Mouse (Mus musculus): Measurements from ENCODE around the gene Cox5a.

Gene Cox5a

DNA sequence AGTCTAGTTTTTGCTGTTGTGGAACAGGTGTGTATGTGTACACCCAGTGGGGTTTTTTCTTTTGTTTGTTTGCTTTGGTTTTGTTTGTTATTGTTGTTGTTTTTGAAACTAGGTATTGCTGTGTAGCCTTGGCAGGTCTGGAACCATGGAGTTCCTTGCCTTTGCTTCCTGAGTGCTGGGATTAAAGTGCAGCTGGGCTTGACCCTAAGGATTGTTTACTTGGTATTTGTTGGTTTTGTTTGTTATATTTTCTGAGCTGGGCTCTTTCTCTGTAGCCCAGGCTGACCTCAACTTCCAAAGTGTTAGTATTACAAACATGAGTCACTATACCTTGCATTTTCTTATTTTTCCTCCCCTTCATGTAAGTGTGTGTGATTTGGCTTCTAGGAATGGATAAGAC is 5.4 kb downstream of the Cox5a start:
- no peak for DNase-seq

DNA sequence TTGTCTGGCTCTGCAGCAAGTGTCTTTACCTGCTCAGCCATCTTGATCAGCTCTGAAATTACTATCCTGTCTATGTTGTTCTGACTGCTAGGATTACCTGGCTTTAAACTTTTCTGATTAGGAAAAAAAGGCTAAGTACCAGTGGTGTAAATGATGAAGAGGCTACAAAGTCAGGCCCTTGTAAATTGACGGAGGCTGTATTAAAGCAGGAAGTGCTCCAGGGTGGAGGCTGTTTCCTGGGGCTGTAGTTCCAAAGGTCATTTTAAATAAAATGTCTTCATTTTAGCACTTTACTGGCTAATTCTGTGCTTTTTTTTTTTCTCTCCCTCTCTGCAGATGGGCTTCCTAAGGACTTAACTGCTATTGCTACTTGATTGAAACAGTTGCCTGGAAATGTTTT is 10.9 kb downstream of the Cox5a start:
- DNase-seq: no peak

DNA sequence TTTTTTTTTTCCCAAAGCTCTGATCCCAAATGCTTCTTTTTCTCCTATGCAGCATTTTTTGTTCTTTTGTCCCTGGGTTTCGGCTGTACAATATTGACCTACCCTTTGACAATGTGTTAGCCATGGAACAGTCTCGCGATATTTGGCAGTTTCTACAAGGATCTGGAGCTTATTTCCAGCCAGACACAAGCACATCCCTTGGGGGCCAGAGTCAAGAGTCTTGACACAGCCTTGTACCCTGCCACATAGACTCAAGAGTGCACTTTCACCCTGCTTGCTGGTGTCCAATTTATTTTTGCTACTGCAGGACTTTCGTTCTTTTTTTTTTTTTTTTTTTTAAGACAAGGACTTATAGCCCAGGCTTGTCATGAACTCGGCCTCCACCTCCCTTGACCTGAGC is 15.3 kb downstream of the Cox5a start:
- no peak for DNase-seq

DNA sequence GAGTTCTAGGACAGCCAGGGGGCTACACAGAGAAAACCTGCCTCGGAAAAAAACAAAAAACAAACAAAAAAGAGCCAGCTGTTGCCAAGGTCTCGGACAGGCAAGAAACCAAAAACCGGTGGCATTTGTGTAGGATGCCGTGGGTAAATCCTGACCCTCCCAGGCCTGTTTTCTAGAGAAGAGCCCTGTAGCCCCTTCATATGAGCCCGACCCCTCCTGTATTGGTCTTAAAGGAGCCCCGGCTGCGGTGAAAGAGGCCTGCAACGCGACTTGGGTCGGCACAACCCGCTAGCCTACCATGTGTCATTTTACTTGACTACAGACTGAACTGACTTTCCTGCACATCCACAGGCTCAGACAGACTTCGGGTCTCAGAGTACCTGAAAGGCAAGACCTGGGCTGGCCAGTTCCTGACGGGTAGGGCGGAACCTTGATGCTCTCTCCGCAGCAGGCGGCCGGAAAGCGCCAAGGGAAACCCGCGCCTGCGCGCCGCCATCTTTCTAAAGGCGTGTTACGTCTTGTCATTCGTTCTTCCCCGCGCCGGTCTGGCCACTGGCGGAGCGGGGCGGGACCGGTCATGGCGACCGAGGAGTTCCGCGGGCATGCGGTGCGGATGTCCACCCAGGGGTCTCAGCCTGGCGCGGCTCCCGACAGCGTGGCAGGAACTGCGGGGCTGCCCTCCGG is 16.1 kb downstream of the Cox5a start, which contains the start of gene Fam219b:
Fam219b (plus strand) TSS at position 485 of the 684 bp plus-strand sequence.
- DNase-seq: peak; percentile 96 to 97

DNA sequence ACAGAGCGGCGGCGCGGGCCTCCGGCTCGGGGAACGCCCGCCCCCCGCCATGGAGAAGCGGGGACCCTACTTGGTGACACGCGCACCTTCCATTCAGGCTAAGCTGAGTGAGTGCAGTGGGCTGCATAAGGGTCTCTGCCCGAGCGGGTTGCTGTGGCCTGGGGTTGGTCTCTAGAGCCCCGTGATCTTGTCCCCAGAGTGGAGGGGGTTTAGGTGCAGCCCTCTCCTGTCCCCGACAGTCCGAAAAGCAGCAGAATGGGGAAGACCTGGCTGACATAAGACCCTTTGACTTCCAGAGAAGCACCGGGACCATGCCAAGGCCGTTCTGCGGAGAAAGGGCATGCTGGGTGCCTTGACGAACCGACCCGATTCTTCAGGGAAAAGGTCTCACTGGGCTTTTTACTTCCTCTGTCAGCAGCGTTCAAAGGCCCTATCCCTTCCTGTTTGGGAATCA is 16.7 kb downstream of the Cox5a start:
- DNase-seq: no peak

DNA sequence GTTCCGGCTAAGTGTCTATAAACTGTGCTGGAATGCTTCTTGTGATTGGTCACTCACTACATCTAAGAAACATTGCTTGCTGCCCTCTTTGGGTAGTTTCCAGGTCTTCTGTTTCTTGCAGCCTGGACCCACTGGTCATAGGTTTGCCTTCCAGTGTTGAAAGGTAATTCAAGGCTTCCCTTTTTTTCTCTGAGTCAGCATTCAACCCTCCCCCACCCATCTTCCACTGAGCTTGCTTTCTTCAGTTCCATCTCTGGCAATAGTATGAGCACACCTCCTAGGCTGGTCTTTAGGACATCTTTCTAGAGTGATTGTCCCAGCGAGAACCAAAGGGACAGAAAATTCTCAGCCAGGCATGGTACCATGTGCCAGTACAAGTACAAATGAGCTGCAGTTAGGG is 18.5 kb downstream of the Cox5a start:
- no peak for DNase-seq

DNA sequence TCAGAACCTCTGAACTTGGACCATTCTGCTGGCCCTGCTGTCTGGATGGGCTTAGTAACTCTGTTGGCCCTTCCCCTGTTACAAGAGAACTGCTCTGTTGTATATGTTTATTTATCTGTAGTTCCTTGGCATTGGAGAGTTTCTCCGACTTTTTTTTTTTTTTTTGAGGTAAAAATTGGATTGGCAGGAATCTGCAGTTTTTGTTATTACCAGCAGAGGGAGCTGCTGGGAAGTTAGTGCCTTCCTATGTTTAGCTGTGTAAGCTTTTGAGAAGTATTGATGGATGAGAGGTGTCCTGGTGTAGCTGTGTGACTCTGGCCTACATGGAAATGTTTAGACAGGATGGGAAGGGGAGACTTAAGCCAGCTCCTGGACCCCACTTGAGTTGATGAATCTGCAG is 20.2 kb downstream of the Cox5a start:
- DNase-seq: peak; percentile 78 to 84

DNA sequence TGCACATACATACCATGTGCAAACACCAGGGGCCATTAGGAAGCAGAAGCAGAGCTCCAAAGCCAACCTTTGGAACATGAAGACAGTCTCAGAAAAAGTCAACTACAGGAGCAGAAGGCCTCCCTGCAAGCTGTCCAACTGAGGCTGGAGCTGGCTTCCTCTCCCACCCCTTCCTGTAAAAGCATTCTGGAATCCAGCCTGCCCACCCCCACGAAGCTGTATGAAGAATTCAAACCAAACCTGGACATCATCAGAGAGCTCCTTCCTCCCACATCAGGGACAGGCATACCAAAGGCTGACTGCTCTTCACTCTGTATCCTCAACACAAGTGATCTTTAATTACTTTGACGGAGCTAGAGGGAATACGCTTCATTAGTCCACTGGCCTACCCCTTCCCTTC is 22.9 kb downstream of the Cox5a start:
- DNase-seq: no peak

DNA sequence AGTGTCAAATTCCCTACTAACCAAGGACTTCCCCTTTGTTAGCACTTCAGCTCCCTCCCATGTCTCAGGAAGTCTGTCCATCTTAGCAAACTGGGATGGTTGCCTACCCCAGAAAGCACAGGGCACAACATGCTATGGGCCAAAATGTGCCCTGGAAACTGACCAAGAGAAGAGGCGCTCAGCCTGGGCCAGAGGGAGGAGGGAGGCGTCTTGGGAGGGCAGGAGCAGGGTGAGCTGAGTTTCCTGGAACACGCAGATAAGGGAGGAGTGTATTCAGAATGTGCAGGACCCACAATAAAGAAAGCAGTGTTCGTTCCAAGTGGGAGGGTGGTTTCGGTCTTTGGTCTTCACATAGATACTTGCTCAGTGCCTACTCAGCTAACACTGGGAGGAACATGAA is 26.2 kb downstream of the Cox5a start:
- peak; percentile 66 to 72 for DNase-seq

DNA sequence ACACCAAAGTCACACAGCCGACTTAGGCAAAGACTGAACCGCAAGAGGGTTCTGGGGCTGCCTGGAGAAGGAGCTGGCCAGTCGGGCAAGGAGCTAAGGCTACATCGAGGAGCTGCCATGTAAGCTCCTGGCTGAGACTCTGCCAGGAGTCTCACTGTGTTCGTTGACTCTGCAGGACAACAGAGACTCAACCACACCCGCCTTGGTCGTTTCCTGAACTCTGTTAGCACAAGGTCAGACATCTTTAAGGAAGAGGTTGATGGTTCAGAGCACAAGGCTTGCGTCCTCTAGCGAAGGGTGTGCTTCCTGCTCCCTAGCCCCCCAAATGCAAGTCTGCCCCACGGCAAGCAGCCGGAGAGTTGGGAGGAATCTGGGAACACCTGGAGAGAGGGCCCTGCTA is 26.8 kb downstream of the Cox5a start:
- no peak for DNase-seq

DNA sequence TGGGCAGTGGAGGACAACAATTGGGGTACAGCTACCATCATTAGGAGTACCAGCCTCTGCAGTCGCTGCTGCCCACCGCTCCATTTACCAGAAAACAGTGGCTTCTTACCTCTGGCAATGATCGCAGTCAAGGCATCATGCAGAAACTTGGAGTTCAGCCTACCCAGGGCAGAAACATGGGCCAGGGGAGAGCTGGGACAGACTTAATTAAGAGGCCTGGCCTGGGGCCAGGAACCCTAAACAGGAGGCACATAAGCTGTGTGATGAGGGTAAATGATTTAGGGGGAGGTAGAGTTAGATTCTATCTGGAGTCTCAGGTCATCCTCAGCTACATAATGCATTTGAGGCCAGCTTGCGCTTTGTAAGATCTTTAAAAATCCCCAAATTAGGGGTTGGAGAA is 28.1 kb downstream of the Cox5a start:
- DNase-seq: peak; percentile 91 to 93

DNA sequence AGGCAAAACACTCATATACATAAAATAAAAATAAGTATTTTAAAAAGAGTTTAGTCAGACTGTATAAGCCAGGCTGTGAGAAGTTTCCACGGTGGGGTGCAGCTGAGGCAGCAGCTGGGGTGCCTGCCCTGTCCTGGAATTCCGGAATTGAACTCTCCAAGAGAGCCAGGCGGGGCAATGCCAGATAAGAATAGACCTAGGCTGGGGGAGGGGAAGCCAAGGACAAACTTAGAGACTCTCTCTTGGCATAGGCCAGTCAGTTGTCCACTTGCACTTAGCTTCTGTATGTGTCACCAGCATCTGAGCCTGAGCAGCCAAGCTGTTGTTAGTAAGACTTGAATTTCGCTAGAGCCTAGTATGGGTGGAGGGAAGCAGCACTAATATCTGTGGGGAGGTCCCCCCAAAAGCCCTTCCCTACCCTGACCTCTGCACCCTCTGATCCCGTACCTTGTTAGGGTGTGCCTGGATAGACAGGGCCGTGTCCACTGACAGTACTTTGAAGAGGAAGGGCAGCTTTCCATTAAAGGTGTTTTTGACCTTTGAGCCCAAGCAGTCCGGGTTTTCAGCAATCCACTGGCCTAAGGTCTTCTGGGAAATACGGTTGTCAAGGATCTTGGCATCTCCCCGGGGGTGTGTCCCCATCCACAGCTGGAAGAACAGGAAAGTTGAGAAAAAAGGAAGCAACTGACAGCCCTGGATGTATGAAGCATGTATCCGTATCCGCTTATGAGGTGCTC is 29.2 kb downstream of the Cox5a start:
- no peak for DNase-seq

DNA sequence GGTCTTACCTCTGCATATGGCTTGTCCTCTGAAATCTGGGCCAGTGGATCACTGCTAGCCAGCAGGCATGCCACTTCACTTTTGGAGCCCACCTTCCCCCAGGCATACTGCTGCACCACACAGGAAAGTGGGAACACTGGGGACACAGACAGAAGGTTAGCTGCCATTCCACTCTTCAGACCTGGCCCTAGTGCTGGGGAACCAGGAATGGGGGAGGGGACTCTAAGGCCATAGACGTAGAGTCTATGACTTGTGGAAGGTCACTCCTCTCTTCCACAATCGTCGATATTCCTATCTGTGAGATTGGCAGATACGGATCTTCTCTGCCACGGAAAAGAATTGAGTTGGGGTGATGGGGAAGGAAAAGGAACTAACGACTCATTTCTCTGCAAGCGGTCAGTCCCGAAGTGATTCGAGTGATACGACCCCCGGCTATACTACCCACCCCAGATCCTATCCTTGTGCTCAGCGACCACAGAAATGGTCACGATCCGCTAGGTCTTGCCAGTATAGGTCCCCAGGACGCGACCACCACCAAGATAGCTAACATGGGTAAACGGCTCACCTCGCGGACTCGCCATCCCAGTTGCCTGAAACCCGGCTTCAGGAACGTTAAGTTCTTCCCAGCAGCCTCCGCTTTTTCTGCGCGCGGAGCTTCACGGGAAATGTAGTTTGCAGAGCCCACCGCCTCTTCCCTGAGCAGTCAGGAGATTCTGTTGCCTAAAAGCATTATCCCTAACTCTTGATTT is 31.2 kb downstream of the Cox5a start, which contains the start of gene Mpi:
Mpi (minus strand) TSS at position 625 of the 749 bp plus-strand sequence.
- peak; percentile 85 to 88 for DNase-seq

DNA sequence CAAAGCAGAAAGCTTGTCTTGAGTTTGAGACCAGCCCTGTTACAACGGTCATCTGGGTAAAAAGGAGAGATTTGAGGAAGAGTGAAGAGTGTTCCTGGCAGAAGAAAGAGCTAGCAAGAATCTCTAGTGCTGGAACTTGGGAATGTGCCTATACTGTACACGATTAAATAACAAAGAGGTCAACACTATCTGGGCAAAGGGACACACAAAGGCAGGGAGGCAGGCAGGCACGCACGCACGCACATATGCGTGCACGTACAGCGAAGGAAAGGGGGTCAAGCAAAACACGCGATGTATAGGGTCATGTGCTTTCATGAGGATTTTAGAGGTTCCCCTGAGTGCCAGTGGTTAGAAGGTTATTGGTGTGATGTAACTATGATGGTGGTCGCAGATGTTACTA is 32.0 kb downstream of the Cox5a start:
- no peak for DNase-seq

DNA sequence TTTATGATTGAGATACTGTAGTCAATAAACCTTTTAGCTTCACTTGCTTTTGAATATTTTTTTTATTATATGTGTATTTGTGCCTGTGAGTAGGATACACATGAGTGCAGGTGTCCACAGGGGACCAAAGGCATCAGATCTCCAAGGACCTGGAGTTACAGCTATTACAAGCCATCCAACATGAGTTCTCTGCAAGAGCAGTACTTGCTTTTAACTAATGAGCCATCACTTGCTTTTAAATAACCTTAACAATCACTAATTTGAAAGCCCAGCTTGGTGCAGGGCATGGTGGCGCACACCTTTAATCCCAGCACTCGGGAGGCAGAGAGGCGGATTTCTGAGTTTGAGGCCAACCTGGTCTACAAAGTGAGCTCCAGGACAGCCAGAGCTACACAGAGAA is 33.7 kb downstream of the Cox5a start:
- DNase-seq: no peak

DNA sequence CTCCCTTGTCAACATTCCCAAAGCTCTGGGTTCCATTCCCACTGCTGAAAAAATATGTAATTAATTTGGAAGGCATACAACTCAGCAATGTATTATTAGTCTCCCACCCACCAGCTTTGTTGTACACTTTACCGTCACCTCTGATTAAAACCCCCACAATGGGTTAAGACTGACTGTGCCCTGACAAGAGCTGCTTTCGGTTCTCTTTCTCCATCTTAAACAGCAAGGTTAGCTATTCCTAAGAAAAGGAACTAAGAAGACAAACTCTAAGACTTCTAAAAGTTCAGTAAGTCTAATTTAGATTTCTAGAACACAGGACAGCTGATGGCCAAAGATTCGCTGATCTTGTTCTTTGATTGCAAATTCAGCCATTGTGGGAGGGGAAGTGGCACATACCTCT is 36.1 kb downstream of the Cox5a start:
- no peak for DNase-seq

DNA sequence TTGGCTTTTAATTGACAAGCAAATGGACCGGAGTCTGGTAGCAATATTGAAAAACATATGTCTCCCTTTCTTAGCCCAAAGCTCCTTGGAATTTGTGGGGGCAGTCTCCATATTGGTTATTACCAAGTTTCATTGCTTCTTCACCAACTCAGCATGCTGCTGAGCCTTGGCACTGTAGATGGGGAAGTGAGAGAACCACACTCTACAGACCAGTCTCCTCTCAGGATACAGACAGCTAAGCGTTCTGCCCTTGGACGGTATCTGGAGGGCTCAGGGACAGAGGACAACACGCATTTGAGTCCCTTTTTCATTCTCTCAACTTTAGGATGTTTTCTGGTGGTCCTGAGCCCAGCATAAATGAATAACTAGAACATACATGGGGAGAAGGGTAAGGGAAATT is 37.6 kb downstream of the Cox5a start:
- DNase-seq: no peak

DNA sequence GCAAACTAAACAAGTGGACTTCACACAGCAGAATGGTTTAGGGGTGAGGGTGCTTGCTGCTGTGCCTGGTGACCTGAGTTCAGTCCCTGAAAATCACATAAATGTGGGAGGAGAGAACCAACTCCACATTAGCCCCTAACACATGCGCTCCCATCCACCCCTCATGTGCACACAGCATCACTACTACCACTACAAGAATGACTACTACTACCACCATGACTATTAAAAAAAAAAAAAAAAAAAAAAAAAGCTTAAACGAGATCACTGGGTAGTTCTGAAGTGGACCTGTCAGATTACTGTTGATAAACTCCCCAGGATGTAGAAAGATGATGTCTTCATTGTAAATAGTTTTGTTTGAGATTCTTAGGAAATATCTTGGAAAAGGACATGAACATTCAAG is 38.5 kb downstream of the Cox5a start:
- DNase-seq: no peak

DNA sequence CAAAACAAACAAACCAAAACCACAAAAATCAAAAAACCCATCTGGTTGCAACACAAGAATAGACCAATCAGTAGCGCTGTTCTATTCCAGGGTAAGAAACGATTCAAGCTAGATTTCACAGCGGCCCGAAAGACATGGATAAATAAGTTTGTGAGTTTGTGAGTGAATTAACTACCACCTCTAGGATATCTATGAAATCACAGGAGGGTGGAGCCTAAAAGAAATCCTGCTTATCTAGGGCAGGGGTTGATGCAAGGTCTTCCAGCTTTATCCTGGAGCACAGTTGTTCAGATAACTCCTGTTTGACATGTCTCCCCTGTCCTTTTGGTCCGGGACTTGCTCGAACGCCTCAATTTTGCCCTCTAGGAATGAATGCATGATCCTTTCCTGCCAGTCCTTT is 39.2 kb downstream of the Cox5a start:
- DNase-seq: no peak

DNA sequence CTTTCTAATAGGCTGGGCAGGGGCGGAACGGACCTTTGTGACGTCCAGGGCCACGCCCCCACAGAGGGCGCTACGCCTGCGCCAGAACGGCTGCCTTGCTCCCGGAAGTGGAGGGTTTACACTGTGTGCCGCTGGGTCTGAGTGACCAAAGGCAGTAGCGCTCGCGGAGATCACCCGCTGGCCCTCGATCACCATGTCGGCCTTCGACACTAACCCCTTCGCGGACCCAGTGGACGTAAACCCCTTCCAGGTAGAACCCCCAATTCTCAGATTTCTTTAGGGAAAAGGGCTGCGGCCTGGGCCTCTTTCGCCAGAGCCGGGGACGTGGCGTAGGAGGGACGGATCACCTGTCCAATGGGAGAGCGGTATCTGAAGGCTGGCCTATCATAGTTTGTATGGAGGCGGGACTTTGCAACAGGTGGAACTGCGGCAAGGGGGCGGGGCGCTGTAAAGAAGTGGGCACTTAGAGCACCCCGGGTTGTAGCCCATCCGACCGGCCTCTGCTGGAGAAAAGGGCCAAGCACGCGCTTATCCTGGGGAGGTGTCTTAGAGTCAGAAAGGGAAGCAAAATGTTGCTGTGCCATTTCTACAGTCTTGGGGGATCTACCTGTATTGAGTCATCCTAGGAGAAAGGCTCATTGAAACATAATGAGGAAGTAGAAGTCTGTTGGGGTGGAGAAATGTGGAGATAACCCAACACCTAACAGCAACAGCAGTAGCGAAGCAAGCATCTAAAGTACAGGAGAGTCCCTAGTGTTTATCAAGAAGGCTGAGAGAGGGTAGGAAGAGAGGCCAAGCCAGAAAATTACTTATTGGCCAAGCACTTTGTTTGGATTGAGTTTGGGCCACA is 40.0 kb downstream of the Cox5a start, which contains the start of gene Scamp2:
Scamp2 (plus strand) TSS at position 83 of the 850 bp plus-strand sequence.
- peak; percentile 98 for DNase-seq

DNA sequence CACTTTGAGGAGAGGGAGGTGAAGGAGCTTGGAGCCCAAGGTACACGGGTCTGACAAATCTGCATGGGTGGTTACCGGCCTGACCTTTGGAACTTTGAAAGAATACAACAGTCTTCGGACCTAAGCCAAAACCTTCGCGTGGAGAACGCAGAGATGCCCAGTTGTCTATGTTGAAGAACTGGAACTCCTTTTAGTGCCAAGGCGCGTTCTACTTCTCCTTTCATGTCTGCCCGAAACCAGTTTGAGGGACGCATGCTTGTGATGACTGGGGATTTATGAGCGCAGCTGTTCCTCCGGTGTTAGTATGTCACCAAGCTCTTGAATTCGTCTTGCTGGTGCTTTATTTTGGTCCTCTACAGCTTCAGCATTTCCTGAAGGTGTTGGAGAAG is 40.6 kb downstream of the Cox5a start:
- no peak for DNase-seq

DNA sequence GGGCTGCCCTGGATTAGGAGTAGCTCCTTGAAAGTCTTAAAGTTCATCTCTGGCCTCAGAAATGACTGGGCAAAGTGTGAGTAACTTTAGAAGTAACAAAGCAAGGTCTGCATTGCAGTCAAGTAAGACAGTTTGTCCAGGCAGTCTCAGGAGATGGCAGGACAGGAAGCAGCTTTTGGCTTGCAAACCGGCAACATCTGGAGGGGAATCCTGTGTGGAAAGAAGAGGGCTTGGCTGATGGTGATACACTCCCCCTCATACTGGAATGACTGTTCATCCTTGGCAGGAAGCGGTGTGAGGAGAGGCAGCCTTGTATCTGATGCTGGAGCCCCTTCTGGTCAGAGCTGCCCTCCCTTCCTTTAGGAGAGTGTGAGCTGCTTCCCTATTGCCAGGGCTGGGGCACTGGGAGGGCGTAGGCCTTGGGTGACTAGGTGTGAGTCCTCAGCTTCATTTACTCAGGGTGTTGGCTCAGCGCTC is 41.9 kb downstream of the Cox5a start:
- no peak for DNase-seq
